Mouse (Mus musculus): ENCODE data around the gene Cox15.

DNA sequence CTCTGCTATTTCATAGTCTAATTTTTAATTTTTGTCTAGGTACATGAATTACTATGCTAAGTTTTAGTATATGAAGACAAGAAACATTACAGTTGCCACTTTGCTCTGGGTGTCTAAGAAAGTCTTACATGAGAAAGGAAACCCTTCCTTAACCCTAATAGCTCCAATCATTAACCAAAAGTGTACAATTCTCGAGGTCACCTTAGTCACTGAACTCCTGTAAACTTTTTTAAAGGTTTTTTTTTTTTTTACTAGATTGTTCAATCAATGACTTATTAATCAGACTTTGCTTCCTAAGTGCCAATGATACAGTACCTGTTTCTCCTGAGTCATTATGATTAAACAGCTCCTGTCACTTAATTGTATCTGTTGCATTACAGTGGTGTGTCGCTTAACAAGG is 24.5 kb upstream of the Cox15 start:
- TF ChIP-seq CTCF (IDR thresholded peaks at IDR 0.05; ENCODE audit: low read depth) (no peak), EP300 (IDR thresholded peaks at IDR 0.05; ENCODE audit: low read depth) (no peak)
